Mouse (Mus musculus) embryonic fibroblast, embryonic 13.5 days (primary cell): ENCODE measurements around the gene Pomc. TPM values are rescaled to one million over a fixed set of nuclear protein-coding genes. Genes with fewer than 3 reads are reported as not detected.
"Not testable (repeated sequence)": the region's sequence is repeated elsewhere in the genome, so short reads cannot be mapped to it uniquely, and the experiment has no call there.

Experiments used
- H3K27ac ChIP-seq: 2 replicates; pipeline ENCODE4 v1.5.1; 2012; ENCODE audit warnings: low read length, control low read depth, inconsistent platforms; ENCODE audit not compliant: insufficient read depth
- H3K4me1 ChIP-seq: 2 replicates; pipeline ENCODE4 v1.6.1; 2011; ENCODE audit warnings: low read length; ENCODE audit not compliant: control insufficient read depth, insufficient read depth
- H3K4me3 ChIP-seq: 2 replicates; pipeline ENCODE4 v1.5.1; 2011; ENCODE audit warnings: mild to moderate bottlenecking, control low read depth, low read length; ENCODE audit not compliant: insufficient read depth
- CTCF ChIP-seq: IDR thresholded peaks from 2 replicates; pipeline ENCODE4 v1.5.1; 2011; ENCODE audit warnings: mild to moderate bottlenecking, control low read depth, low read length, moderate library complexity, borderline replicate concordance; ENCODE audit not compliant: insufficient read depth
- POLR2A ChIP-seq: IDR thresholded peaks from 2 replicates; pipeline ENCODE4 v1.6.1; 2011; ENCODE audit warnings: low read depth, mild to moderate bottlenecking, control low read depth, low read length, moderate library complexity
- polyA plus RNA-seq: library from polyadenylated mRNA; stranded (reverse); fragments of >200 nt; gene quantifications from 2 replicates; pipeline ENCODE4 v1.2.4, GENCODE M21; 2011; ENCODE audit warnings: low read depth; ENCODE audit not compliant: missing spikeins, insufficient read length

Pomc gene
- polyA plus RNA-seq, 1 experiment = not detected

DNA sequence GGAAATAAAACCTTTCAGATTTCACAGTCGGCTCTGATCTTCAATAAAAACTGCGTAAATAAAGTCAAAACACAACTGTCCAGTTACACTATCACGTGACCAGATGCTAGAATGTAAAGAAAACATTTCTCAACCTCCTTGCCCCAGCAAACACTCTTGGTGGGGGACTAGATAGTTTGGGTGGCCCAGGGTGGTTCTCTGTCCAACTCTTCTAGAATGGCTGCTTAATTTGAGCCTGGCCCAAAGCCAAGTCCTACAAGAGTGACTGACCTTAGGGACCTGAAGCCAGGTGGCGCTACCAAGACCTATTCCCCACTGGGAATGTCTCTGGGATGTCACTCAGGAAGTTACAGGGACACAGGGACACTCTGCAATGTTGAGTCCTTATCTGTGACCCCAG is 5.8 kb downstream of the Pomc start:
- Histone ChIP-seq H3K27ac (no peak overlapping the region), H3K4me3 (peak overlapping the region; percentile 45), H3K4me1 (no peaks in the 10 kb centered on the region)
- TF ChIP-seq POLR2A (peak; percentile 38; the same call in 1 of the 2 replicates), CTCF (no peak)

- H3K27ac ChIP-seq = no peak overlapping the region
- TF ChIP-seq CTCF (no peak), POLR2A (no peak)
- no peak overlapping the region for H3K4me3 ChIP-seq
- no peaks in the 10 kb centered on the region for H3K4me1 ChIP-seq
These were observed 12.4 kb downstream of the Pomc start for GRCm38 (mm10) chr12:3967196-3967595.

DNA sequence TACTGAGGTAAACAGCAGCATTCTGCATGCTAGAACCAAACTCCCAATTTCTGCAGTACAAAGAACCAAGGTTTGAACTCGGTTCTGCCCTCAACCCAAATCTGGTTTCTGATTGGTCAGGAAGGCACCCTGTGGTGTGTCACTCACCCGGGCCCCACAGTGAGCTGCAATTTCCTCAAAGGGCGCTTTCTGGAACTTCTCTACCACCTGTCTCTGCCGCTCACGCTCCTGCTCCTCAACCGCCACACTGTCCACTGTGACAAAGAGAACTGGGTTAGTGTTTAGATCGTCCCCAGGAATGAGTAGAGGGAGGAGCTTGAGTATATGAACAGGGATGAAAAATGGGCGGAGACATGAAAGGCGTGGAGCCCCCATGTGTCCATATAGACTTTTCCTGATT is 13.6 kb downstream of the Pomc start:
- Histone ChIP-seq H3K27ac (no peak overlapping the region), H3K4me3 (no peak overlapping the region), H3K4me1 (no peaks in the 10 kb centered on the region)
- TF ChIP-seq POLR2A (no peak), CTCF (no peak)

DNA sequence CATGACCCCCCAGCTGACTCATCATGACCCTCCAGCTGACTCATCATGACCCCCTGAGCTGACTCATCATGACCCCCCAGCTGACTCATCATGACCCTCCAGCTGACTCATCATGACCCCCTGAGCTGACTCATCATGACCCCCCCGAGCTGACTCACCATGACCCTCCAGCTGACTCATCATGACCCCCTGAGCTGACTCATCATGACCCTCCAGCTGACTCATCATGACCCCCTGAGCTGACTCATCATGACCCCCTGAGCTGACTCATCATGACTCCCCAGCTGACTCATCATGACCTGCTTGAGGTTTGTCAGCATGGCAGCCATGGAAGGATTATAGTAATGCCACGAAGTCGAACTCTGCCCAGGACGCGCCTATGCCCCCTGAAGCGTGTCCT is 18.4 kb downstream of the Pomc start:
- H3K4me1 ChIP-seq, H3K4me3 ChIP-seq, H3K27ac ChIP-seq: not testable (repeated sequence)

DNA sequence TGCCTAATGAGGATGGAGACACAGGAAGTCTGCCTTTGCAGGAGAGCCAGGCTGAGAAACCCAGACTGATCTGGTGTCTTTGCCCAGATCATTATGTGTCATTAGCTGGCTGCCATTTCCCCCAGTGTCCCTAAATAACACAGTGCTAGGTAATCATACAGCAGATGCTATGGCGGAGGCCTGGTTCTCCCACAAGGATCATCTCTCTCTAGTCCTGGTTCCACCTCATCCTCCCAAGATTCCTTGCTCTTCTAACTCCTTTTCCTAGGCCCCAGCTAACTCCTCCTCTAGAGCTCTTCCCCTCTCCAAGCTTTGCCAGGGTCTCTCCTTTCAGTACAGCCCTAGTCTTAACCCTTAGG is 26.2 kb downstream of the Pomc start:
- Histone ChIP-seq H3K4me1 (no peaks in the 10 kb centered on the region), H3K27ac (no peak overlapping the region), H3K4me3 (peak overlapping the region; percentile 9; the same call in 1 of the 2 replicates)
- TF ChIP-seq POLR2A = no peak
- no peak for TF ChIP-seq CTCF

- Histone ChIP-seq H3K27ac (no peak overlapping the region), H3K4me3 (peak overlapping the region; percentile 34), H3K4me1 (no peaks in the 10 kb centered on the region)
- TF ChIP-seq CTCF = no peak
- peak; percentile 60 for TF ChIP-seq POLR2A
These were observed 26.8 kb downstream of the Pomc start for GRCm38 (mm10) chr12:3981350-3982131.

DNA sequence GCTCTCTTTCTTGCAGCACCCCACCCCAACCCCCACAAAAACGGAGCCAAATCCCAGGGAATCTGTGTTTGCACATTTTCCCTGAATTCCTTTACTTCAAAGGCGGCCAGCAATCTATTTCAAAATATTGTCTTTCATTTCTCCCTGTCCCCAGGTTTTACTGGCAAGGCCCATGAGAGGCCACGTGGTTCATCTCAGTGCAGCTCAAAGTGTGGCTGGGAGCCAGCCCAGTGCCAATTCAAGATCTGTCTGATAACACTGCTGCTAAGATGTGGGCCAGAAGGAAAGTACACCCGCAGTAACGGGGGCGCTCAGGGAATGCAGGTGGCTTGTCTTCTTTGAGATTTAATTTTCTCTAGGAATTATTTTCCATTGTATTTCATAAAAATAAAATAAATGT is 27.5 kb downstream of the Pomc start:
- no peak overlapping the region for H3K27ac ChIP-seq
- no peak overlapping the region for H3K4me3 ChIP-seq
- no peak for TF ChIP-seq CTCF
- no peak for TF ChIP-seq POLR2A
- no peaks in the 10 kb centered on the region for H3K4me1 ChIP-seq

DNA sequence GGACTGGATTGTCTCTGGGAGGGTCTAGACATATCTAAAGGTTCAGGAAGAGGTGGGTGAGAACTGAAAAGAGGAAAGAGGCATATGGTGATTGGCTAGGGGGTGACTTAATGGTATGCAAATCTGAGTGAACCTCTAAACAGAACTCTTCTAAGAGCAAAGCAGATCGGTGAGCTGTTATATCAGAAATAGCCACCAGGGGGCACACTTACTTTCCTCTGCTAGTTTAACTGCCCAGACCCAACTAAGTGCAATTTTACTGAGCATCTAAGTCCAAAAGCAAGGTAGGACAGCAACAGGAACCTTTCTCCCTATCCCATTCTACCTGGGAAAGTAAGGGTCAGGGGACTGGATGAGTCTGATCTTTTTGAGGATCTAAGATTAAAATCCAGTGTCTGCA is 29.0 kb downstream of the Pomc start:
- no peak for TF ChIP-seq POLR2A
- no peak for TF ChIP-seq CTCF
- no peak overlapping the region for H3K27ac ChIP-seq
- H3K4me3 ChIP-seq = no peak overlapping the region
- no peaks in the 10 kb centered on the region for H3K4me1 ChIP-seq

DNA sequence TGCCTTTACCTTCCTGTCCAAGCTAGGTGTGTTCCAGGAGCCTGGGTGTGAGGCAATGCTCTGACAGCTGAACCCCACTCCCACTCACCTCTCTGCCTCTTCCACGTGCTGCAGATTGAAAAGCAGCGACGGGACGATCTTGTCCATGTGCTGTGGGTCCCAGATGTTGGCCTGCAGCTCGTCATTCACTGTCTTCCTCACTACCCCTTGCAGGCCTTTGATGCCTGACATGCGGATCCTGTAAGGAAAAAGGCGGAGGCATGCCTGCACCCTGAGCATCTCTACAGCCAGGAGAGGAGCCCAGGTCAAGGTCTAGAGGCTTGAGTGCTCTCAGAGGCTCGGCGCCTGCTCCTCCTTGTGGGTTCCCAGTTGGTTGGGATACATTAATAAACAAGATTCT is 29.7 kb downstream of the Pomc start:
- H3K4me1 ChIP-seq = no peaks in the 10 kb centered on the region
- no peak overlapping the region for H3K27ac ChIP-seq
- TF ChIP-seq CTCF (no peak), POLR2A (no peak)
- no peak overlapping the region for H3K4me3 ChIP-seq

GRCm38 (mm10) chr12:3989943-3990342 is 35.2 kb downstream of the Pomc start:
- H3K4me1 ChIP-seq = no peaks in the 10 kb centered on the region
- no peak overlapping the region for H3K4me3 ChIP-seq
- TF ChIP-seq CTCF (no peak), POLR2A (no peak)
- H3K27ac ChIP-seq = no peak overlapping the region

GRCm38 (mm10) chr12:3991047-3991446 is 36.3 kb downstream of the Pomc start:
- TF ChIP-seq POLR2A (no peak), CTCF (no peak)
- Histone ChIP-seq H3K4me3 (no peak overlapping the region), H3K4me1 (no peaks in the 10 kb centered on the region), H3K27ac (no peak overlapping the region)

- no peaks in the 10 kb centered on the region for H3K4me1 ChIP-seq
- no peak for TF ChIP-seq CTCF
- no peak overlapping the region for H3K4me3 ChIP-seq
- H3K27ac ChIP-seq = no peak overlapping the region
These were observed 42.0 kb downstream of the Pomc start for GRCm38 (mm10) chr12:3996749-3997148.
